Mouse (Mus musculus) hindbrain, embryonic 15.5 days (tissue): ENCODE data around the gene Cyp2d10. TPM values are rescaled to one million over a fixed set of nuclear protein-coding genes. Genes with fewer than 3 reads are reported as not detected.
"Not testable (repeated sequence)": the region's sequence is repeated elsewhere in the genome, so short reads cannot be mapped to it uniquely, and the experiment has no call there.

ENCODE experiments used
- ATAC-seq: fragments of 200-750 bp; cut with Nextera tagmentation; 2 replicates; pipeline ENCODE4 v1.8.0; 2017; ENCODE audit warnings: low read depth, moderate number of reproducible peaks, moderate TSS enrichment; ENCODE audit not compliant: low FRiP score
- H3K27ac ChIP-seq: fragments of 300-500 bp; sonication (generic); replicated peaks from 2 replicates; pipeline ENCODE4 v1.5.1; 2015; ENCODE audit warnings: mild to moderate bottlenecking, inconsistent platforms
- H3K27me3 ChIP-seq: fragments of 300-500 bp; sonication (generic); 2 replicates; pipeline ENCODE4 v1.6.1; 2015; ENCODE audit warnings: control low read depth, inconsistent platforms
- H3K36me3 ChIP-seq: fragments of 300-500 bp; sonication (generic); 2 replicates; pipeline ENCODE4 v1.6.1; 2015; ENCODE audit warnings: control low read depth, inconsistent platforms
- H3K4me1 ChIP-seq: fragments of 300-500 bp; sonication (generic); replicated peaks from 2 replicates; pipeline ENCODE4 v1.6.1; 2015; ENCODE audit warnings: control low read depth, inconsistent platforms
- H3K4me2 ChIP-seq: fragments of 300-500 bp; sonication (generic); 2 replicates; pipeline ENCODE4 v1.6.1; 2015; ENCODE audit warnings: moderate library complexity, mild to moderate bottlenecking, inconsistent platforms
- H3K4me3 ChIP-seq: fragments of 300-500 bp; sonication (generic); 2 replicates; pipeline ENCODE4 v1.5.1; 2015; ENCODE audit warnings: mild to moderate bottlenecking, inconsistent platforms
- H3K9ac ChIP-seq: fragments of 300-500 bp; sonication (generic); 2 replicates; pipeline ENCODE4 v1.6.1; 2015; ENCODE audit warnings: inconsistent platforms
- H3K9me3 ChIP-seq: fragments of 300-500 bp; sonication (generic); 2 replicates; pipeline ENCODE4 v1.6.1; 2016; ENCODE audit warnings: control low read depth, inconsistent platforms
- WGBS: fragments of 180-500 bp; shearing (Covaris S2); methylation state at CpG from one replicate; pipeline ENCODE4 v1.1.7; 2015; 5-methylcytosine and 5-hydroxymethylcytosine counted together
- polyA plus RNA-seq: library from polyadenylated mRNA; unstranded; fragments of >200 nt; fragmentation: Nextera tagmentation; extraction: Ambion mirVana; gene quantifications from 2 replicates; pipeline ENCODE4 v1.2.1, GENCODE M21; 2015

Cyp2d10 gene
- polyA plus RNA-seq, 1 experiment from 2014 or later, result 0.25 TPM

DNA sequence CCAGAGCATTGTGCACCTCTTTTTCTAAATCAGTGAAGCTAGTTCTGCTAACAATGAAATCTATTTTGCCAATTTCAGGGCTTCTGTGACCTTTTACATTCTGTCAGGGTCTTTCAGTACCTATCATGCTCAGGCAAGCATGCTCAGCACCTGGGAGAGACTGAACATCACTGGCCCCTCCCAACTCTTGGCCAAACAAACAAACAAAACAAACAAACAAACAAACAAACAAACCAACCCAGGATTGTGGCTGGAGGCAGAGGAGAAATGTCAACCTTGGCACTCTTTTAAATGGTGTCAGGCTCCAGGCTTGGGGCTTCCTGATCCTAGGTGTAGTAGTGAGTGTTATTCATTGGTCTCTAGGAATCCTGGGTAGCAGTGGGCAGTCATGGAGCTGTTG is 26.1 kb upstream of the Cyp2d10 start, which contains the start of gene Cyp2d9:
Cyp2d9 (plus strand) TSS at position 301 of the 400 bp plus-strand sequence.
- Histone ChIP-seq H3K27ac (no peak within 1 kb of the TSS), H3K4me2 (no peak within 1 kb of the TSS), H3K4me1 (no peaks in the 10 kb centered on the region), H3K9ac (no peak within 1 kb of the TSS), H3K36me3 (no peaks in the 10 kb centered on the region), H3K4me3 (no peak within 1 kb of the TSS), H3K9me3 (peaks cover 15% of the 10 kb centered on the region; the same call in 1 of the 2 replicates), H3K27me3 (no peaks in the 10 kb centered on the region)
- no peak for ATAC-seq

GRCm38 (mm10) chr15:82423471-82423870 is 16.5 kb upstream of the Cyp2d10 start:
- Histone ChIP-seq H3K27me3 (no peaks in the 10 kb centered on the region), H3K9ac (no peak overlapping the region), H3K4me1 (no peaks in the 10 kb centered on the region), H3K9me3 (0 out of 2 replicates have a peak, but pooled peaks cover 3% of the 10 kb centered on the region), H3K36me3 (no peaks in the 10 kb centered on the region), H3K4me2 (no peak overlapping the region), H3K4me3 (no peak overlapping the region), H3K27ac (no peak overlapping the region)
- no peak for ATAC-seq
- 82% methylated on average over 3 of the region's 3 CpGs for WGBS

GRCm38 (mm10) chr15:82422935-82423334 is 15.9 kb upstream of the Cyp2d10 start:
- H3K9ac ChIP-seq, result no peak overlapping the region
- no peak for ATAC-seq
- no peak overlapping the region for H3K4me3 ChIP-seq
- H3K9me3 ChIP-seq, result no peaks in the 10 kb centered on the region
- H3K4me1 ChIP-seq, result no peaks in the 10 kb centered on the region
- no peaks in the 10 kb centered on the region for H3K27me3 ChIP-seq
- no peak overlapping the region for H3K4me2 ChIP-seq
- H3K36me3 ChIP-seq, result no peaks in the 10 kb centered on the region
- 85% methylated on average over 4 of the region's 4 CpGs for WGBS
- H3K27ac ChIP-seq, result no peak overlapping the region

GRCm38 (mm10) chr15:82418616-82419015 is 11.6 kb upstream of the Cyp2d10 start:
- H3K27me3 ChIP-seq, result no peaks in the 10 kb centered on the region
- H3K9me3 ChIP-seq, result no peaks in the 10 kb centered on the region
- no peak overlapping the region for H3K4me3 ChIP-seq
- no peak overlapping the region for H3K9ac ChIP-seq
- ATAC-seq, result no peak
- H3K4me1 ChIP-seq, result peaks cover 10% of the 10 kb centered on the region
- WGBS, result 87% methylated on average over 1 of the region's 1 CpGs
- H3K27ac ChIP-seq, result no peak overlapping the region
- H3K36me3 ChIP-seq, result no peaks in the 10 kb centered on the region
- no peak overlapping the region for H3K4me2 ChIP-seq

- Histone ChIP-seq H3K36me3 (no peaks in the 10 kb centered on the region), H3K27me3 (no peaks in the 10 kb centered on the region), H3K4me3 (no peak overlapping the region), H3K4me1 (peaks cover 10% of the 10 kb centered on the region), H3K9me3 (no peaks in the 10 kb centered on the region), H3K9ac (no peak overlapping the region), H3K27ac (peak overlapping the region; percentile 8; the same call in 1 of the 2 replicates), H3K4me2 (peak overlapping the region; percentile 42)
- WGBS, result 18% methylated on average over 16 of the region's 16 CpGs
- peak; percentile 73 for ATAC-seq
Measured at GRCm38 (mm10) chr15:82416797-82417789, 10.1 kb upstream of the Cyp2d10 start.

- Histone ChIP-seq H3K4me1 (no peaks in the 10 kb centered on the region), H3K9ac (no peak overlapping the region), H3K9me3 (no peaks in the 10 kb centered on the region), H3K4me3 (no peak overlapping the region), H3K4me2 (no peak overlapping the region), H3K27me3 (no peaks in the 10 kb centered on the region), H3K27ac (no peak overlapping the region), H3K36me3 (no peaks in the 10 kb centered on the region)
- no peak for ATAC-seq
- 88% methylated on average over 4 of the region's 4 CpGs for WGBS
Measured at GRCm38 (mm10) chr15:82407536-82407935, 541 bp upstream of the Cyp2d10 start.

GRCm38 (mm10) chr15:82404163-82404562 is 2.8 kb downstream of the Cyp2d10 start:
- H3K4me2 ChIP-seq, result no peak overlapping the region
- no peak for ATAC-seq
- no peaks in the 10 kb centered on the region for H3K36me3 ChIP-seq
- H3K27ac ChIP-seq, result no peak overlapping the region
- 90% methylated on average over 3 of the region's 3 CpGs for WGBS
- H3K27me3 ChIP-seq, result no peaks in the 10 kb centered on the region
- no peaks in the 10 kb centered on the region for H3K4me1 ChIP-seq
- H3K9ac ChIP-seq, result no peak overlapping the region
- no peaks in the 10 kb centered on the region for H3K9me3 ChIP-seq
- no peak overlapping the region for H3K4me3 ChIP-seq

DNA sequence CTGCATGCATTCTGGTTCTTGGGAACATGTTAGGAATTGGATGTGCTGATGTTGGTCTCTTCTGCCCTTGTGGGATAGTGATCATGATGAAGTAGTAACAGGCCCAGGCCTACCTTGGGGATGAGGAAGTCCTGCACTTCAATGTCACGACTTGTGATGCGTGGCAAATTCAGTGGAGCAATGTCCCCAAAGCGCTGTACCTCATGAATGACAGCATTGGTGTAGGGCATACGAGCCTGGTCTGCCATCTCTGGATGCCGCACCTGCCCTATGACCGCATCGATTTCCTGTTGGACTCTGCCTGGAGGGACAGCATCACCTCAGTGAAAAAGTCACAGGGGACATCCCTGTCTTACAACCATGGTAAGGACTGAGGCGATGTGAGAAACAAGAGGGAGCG is 3.4 kb downstream of the Cyp2d10 start:
- ATAC-seq, result no peak
- 93% methylated on average over 9 of the region's 9 CpGs for WGBS

GRCm38 (mm10) chr15:82402741-82403140 is 4.3 kb downstream of the Cyp2d10 start:
- Histone ChIP-seq H3K4me3 (no peak overlapping the region), H3K36me3 (no peaks in the 10 kb centered on the region), H3K27ac (no peak overlapping the region), H3K9ac (no peak overlapping the region), H3K4me2 (no peak overlapping the region), H3K4me1 (no peaks in the 10 kb centered on the region), H3K27me3 (no peaks in the 10 kb centered on the region), H3K9me3 (no peaks in the 10 kb centered on the region)
- WGBS, result 85% methylated on average over 6 of the region's 6 CpGs
- ATAC-seq, result no peak

More for the DNA sequence above, 3.4 kb downstream of the Cyp2d10 start:
- no peak overlapping the region for H3K4me3 ChIP-seq
- H3K4me1 ChIP-seq, result no peaks in the 10 kb centered on the region
- no peaks in the 10 kb centered on the region for H3K36me3 ChIP-seq
- no peak overlapping the region for H3K9ac ChIP-seq
- no peaks in the 10 kb centered on the region for H3K9me3 ChIP-seq
- H3K27ac ChIP-seq, result no peak overlapping the region
- H3K27me3 ChIP-seq, result no peaks in the 10 kb centered on the region
- no peak overlapping the region for H3K4me2 ChIP-seq

GRCm38 (mm10) chr15:82402106-82402505 is 4.9 kb downstream of the Cyp2d10 start:
- Histone ChIP-seq H3K4me2 (no peak overlapping the region), H3K9ac (no peak overlapping the region), H3K36me3 (no peaks in the 10 kb centered on the region), H3K9me3 (no peaks in the 10 kb centered on the region), H3K4me3 (no peak overlapping the region), H3K27ac (no peak overlapping the region), H3K27me3 (no peaks in the 10 kb centered on the region), H3K4me1 (no peaks in the 10 kb centered on the region)
- ATAC-seq, result no peak

DNA sequence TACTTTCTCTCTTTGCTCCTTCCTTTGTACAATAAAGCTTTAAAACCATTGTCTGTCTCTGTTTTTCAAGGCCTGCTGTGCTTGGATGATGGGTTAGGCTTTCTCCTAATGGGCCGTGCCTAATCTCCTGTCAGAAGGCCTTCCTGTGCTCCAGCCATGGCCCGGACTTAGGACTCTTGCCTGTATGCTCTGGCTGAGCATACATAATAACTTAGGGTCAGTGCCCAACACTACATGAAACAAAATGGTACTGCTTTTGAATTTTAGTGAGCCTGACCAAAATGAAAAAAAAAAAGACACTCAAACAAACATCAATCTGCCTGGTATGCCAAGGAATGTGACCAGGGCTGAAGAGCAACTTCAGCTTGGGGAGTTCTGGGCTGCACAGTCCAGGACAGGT is 5.5 kb downstream of the Cyp2d10 start:
- no peak for ATAC-seq
- H3K9ac ChIP-seq, result no peak overlapping the region
- 28% methylated on average over 2 of the region's 2 CpGs for WGBS
- no peak overlapping the region for H3K4me2 ChIP-seq
- no peaks in the 10 kb centered on the region for H3K4me1 ChIP-seq
- no peaks in the 10 kb centered on the region for H3K9me3 ChIP-seq
- H3K4me3 ChIP-seq, result no peak overlapping the region
- no peak overlapping the region for H3K27ac ChIP-seq
- no peaks in the 10 kb centered on the region for H3K36me3 ChIP-seq
- H3K27me3 ChIP-seq, result no peaks in the 10 kb centered on the region

- not testable (repeated sequence) for H3K4me1 ChIP-seq, H3K27me3 ChIP-seq, H3K9me3 ChIP-seq, H3K36me3 ChIP-seq, H3K4me3 ChIP-seq, H3K4me2 ChIP-seq, H3K27ac ChIP-seq, ATAC-seq, H3K9ac ChIP-seq
- 92% methylated on average over 3 of the region's 3 CpGs for WGBS
Measured at GRCm38 (mm10) chr15:82395955-82396354, 11.0 kb downstream of the Cyp2d10 start.
